Mouse (Mus musculus) kidney, postnatal 14 days (tissue): ENCODE results near the gene Ube2m.
A peak's percentile ranks its signal among the peaks of the same experiment; 100 is the strongest.
"Not testable (repeated sequence)": the region's sequence is repeated elsewhere in the genome, so short reads cannot be mapped to it uniquely, and the experiment has no call there.

ENCODE experiments used
- DNase-seq: peaks from one replicate; pipeline ENCODE4 v3.0.0; 2022; ENCODE audit warnings: mixed read lengths

The Ube2m gene

DNA sequence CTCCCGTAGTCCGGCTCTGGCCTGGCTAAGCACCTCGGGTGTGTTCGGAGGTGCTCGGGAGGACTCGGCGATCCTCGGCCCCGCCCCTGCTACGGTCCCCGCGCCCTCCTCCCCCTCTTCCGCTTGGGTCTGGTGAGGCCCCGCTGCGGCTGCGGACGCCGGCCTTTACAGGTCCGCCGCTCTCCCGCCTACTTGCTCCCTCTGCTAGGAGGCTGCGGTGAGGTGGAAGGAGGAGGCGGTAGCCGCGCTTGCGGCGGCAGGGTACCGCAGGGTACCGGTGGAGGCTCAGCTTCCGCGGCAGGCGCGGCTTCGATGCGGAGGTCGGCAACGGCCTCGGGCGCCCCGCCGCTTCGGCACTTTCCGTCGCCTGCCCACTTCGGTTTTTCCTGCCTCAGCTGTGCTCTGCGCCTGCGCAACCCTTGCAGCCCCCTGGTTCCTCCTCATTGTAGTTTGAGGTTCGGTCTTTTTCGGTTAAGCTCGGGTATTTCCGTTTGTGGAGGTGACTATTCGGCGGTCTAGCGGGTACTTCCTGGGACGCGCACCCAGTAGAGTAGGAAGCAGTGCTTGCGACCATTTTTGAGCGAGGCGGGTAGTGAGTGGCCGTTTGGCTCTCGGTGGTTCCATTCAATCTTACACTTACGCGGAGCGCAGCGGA lies at the start of gene Ube2m:
TSS of gene Ube2m (minus strand) at position 375 of the 655 bp plus-strand sequence.
- peak; percentile 99 for DNase-seq

DNA sequence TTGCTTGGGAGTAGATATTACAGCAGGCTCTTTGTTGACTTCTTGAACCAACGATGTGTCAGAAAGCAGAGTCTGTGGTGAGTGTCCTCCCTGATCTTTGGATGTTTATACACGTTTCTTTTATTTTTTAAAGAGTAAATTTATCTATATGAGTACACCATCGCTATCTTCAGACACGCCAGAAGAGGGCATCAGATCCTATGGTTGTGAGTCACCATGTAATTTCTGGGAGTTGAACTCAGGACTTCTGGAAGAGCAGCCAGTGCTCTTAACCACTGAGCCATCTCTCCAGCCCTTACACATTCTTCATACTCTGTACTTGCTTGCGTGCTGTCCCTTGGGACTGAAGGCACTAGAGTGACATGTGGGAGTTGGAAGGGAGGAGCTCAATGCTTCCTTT lies 34.2 kb upstream of the Ube2m start:
- DNase-seq = no peak

DNA sequence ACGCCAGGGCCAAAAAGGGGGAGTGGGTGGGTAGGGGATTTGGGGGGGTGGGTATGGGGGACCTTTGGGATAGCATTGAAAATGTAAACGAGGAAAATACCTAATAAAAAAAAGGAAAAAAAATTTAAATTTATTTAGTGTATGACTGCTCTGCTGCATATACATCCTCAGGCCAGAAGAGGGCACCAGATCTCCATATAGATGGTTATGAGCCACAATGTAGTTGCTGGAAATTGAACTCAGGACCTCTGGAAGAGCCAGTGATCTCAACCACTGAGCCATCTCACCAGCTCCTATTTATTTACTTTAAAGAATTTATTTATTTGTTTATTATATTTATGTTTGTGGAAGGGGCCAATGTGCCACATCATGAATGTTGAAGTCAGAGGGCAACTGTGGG lies 25.3 kb upstream of the Ube2m start:
- not testable (repeated sequence) for DNase-seq

DNA sequence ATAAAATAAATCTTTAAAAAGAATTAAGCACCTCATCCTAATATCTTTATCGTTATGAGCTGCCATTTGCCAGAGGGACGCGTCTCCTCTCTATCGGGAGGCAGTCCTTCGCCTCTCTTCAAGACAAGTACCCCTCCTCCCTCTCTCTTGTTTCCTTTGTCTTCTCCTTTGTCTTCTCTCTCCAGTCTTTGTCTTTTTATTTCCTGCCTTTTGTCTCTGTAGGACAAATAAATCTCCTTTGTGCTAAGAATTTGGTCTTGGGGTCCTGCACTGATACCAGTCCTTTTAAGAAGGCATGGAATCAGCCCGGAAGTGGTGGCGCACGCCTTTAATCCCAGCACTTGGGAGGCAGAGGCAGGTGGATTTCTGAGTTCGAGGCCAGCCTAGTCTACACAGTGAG lies 21.5 kb upstream of the Ube2m start:
- no peak for DNase-seq

DNA sequence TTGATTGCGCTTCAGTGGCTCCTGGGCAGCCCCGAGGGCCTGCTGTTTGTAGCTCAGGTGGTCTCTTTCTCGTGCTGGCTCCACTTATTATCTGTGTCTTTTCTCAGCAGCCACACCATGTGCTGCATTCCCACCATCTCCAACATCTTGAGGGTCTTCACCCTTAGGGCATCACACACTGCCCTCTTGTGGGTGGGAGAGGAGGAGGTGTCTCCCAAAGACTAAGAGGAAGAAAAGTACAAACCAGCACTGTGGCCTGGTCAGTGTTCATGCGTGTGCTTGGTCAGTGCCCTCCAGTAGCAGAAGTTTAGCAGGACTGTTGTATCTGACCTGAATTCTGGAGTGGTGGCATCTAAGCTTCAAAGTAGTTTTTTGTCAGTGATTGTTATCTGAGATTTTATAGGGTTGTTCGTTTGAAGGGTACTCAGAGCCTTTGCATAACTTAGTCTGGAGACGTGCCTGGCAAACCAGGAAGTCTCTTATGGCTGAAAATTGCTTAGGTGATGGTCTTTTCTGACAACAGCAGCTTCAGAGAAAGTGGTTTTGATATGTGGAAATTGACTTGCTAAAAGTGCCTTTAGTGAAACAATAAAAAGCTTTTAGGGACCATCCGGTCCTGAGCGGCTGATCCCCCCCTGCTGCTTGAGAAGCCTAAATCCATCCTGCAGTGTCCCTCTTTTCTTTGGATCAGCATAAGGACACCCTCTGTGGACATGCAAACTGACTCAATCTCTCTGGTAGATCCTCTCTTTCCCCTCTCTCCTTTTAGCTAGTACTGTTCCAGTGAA lies 19.0 kb upstream of the Ube2m start:
- no peak for DNase-seq

DNA sequence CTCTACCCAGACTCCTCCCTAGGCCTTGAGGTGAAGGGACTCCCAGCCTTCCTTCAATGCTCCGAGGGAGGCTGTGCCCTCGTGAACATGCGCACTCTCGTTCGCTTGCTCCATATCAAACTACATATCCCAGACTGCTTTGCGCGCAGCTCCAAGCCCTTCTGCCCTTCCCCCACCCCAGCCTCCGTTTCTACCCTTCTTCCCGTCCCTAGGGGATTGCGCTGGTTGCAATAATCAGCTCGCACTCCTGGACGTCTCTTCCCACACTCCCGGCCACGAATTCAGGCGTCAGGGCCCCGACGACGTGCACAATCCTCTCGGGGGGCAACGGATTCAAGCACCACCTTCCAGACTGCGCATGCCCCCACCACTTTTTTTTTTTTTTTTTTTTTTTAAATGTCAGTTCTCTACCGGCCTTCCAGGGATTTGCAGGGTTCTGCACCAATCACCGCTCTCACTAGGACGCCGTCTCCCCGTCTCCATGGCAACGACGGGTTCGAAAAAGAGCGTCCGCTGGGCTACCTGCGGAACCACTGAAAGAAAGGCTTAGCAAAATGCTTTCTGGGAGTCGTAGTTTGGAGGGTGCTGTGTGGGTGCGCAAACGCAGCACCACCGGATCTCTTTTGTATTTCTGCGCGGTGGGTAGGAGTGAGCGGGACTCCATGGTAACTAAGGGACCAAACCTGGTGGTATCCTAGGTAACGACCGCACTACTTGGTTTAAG lies 16.4 kb upstream of the Ube2m start, which contains the start of gene Mzf1:
TSS of gene Mzf1 (minus strand) at position 478 of the 724 bp plus-strand sequence.
- DNase-seq = peak; percentile 97

DNA sequence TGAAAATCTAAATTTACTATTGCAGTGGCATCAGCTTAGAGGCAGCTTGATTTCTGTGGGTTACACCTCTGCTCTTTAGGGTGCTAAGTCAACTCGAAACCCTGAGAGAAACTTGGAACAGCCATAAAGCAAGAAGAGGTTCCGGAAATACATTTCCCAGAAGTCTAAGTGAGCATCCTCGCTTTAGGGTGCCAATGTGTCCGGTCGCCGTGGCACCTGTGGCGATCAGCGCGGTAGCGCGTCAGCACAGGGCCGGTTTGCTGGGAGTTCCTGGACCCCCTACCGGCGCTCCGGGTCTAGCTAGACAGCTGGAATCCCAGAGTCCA lies 15.8 kb upstream of the Ube2m start:
- no peak for DNase-seq

DNA sequence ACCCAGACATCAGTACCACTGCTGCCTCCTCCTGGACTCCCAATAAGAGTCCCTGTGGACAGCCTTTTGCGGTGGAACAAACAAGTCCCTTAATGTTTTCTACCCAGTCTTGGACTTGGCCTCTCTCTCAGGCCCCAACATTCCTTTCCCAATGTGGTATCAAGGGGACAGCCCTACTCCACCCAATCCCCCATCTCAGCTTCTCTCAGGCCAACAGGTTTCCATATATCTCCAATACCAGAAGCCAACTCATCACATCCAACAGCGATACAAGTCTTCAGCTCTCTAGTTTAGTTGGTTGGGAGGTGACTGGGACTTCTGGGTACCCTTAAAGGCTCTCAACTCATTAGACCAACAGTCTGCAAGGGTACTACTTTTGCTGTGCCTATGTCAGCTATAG lies 15.4 kb upstream of the Ube2m start:
- DNase-seq = no peak

DNA sequence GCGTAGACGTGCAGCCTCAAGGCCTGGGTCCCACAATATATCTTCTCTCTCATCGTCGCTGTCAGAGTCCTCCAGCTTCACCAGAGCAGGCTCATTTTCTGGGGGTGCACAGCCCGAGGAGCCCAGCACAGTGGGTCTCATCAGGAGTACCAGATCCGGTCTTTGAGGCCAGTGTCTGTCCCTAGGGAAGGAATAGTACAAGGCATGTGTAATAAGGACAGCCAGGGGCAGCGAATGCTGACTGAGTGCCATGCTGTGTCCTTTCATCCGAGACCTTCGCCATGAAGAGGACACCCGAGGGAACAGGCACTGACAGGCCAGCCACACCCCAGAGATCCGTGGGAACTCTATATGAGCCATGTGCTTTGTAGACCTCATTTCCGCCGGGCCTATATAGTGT lies 14.9 kb upstream of the Ube2m start:
- DNase-seq = no peak

DNA sequence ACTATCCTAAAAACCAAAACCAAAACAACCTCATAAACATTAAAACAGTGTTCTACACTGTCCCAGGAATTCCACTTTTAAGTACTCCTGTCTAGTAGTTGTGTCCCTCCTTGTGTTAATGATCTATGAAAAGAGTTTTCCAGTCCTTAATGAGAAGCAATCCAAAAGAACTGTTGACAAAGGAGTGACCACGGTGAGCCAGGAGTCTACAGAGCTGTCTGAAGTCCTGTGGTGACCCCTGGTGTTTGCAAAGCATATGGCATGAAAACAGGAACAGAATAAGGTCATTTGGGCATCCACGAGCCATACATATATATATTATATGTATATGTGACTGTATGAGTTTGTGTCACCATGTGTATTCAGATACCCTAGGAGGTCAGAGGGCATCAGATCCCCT lies 8.0 kb upstream of the Ube2m start:
- DNase-seq = peak; percentile 85

DNA sequence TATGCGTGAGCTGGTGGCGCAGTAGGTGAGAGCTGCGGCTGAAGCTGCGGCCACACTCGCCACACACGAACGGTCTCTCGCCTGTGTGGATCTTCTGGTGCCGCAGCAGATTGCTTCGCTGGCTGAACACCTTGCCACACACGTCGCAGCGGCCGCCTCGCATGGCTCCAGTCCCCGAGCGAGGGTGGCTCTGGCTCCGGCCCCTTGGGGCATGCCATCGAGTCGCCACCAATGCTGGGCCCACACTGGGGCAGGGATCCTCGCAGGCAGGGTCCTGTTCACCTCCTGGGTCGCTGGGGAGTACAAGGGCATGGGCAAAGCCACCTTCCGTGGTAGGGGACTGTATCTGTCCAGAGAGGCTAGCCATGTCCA lies 6.2 kb upstream of the Ube2m start:
- no peak for DNase-seq

DNA sequence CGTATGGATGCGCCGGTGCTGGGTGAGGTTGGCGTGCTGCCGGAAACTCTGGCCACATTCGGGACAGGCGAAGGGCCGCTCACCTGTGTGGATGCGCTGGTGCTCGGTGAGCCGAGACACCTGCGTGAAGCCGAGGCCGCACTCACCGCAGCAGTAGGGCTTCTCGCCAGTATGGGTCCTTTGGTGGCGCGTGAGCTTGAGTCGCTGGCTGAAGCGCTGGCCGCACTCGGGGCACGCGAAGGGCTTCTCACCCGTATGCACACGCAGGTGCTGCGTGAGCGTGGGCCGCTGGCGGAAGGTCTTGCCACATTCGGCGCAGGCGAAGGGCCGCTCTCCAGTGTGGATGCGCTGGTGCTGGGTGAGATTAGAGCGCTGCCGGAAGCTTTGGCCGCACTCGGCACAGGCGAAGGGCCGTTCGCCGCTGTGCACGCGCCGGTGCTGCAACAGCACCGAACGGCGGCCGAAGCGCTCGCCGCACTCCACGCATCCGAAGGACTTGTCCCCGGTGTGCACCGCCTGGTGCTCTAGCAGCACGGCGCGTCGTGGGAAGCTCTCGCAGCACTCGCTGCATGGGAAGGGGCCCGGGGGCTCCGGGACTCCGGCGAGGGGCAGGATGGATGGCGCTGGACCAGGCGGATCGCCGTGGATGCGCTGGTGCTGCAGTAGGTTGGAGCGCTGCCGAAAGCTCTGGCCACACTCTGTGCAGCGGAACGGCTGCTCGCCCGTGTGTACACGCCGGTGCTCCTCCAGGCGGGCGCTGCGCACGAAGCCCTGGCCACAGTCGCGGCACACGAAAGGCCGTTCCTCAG lies 5.6 kb upstream of the Ube2m start:
- DNase-seq = peak; percentile 43

DNA sequence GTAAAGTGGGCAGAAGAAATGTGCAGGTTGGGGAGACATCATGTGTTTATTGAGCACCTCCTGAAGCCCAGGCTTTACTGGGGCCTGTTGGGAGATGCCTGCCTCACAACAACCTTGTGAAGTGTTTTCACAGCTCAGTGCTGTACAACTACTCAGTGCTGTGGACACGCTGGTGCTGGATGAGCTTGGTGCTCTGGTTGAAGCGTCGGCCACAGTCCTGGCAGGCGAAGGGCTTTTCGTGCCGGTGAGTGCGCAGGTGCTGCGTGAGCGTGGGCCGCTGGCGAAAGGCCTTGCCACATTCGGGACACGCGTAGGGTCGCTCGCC lies 5.0 kb upstream of the Ube2m start:
- no peak for DNase-seq

DNA sequence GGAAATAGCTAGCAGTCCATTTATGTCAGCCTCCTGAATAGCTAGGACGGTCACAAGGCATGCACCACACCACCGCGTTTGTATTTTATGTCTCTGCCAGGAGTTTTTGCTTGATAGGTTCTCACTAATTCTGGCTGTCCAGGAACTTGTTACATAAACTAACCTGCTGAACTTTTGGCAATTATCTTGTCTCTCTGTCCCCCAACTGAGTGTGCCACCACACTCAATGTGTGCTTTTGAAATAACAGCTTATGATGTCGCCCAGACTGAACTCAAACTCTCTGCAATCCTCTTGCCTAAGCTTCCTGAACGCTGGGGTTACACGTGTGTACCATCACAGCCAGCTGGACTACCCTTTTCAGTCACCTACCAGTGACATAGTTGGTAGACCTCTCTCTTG lies 4.4 kb upstream of the Ube2m start:
- no peak for DNase-seq

DNA sequence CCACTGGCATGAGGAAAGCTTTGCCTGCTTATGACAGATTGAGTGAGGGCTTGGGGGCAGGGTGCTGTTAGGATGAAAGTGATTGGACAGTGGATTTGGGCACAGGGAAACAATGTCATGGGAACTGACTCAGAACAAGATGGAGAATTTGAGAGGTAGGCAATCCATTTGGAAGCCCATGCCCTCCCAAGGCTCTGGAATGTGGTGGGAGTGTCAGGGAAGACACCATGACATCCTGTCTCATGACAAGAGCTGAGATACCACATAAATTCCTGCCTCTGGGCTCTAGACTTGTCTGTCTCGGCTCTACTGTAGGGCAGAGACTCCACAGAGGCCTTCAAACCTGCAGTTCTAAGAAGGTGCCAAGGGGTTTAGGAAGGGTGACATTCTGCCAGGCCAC lies 3.2 kb upstream of the Ube2m start:
- no peak for DNase-seq

DNA sequence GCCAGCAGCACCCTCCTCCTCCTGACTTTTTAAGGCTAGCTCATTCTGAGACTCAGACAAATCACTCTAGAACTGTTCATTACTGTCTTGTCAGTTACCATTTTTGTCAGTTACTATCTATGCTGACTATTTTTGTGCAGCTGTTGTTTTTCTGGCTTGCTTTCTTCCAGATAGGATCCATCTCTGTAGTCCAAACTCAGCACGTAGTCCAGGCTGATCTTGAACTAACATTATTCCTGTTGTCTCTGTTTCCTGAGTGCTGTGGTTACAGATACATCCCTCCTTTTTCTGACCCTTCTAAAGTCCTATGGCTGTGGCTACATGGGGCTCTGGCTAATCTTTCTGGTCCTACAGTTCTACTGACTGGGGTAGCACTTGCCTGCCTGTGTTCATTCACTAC lies 1.1 kb upstream of the Ube2m start:
- DNase-seq = no peak

DNA sequence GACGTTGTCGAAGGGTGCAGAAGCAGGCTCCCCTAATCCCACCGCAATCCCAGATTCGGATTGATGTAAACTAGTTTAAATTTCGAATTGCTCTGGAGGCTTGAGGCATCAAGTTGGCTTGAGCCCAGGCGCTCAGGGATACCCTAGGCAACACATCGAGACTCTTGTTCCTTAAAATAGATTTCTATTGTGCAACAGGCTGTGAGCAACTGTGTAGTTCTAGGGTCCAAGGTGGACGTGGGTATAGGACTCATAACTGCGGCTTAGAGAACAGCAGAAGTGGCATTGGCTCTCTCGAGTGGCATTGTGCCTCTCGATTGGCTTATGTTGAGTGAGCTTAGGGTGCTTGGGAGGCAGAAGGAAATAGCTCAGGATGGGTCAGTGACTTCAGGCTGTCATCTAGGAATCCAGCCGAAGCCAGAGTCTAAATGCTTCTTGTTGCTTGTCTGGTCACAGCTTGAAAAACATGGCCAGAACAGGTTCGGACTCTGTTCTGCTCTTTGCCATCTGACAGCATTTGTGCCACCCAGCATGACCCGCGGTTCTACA lies 620 bp upstream of the Ube2m start:
- DNase-seq = peak; percentile 36

DNA sequence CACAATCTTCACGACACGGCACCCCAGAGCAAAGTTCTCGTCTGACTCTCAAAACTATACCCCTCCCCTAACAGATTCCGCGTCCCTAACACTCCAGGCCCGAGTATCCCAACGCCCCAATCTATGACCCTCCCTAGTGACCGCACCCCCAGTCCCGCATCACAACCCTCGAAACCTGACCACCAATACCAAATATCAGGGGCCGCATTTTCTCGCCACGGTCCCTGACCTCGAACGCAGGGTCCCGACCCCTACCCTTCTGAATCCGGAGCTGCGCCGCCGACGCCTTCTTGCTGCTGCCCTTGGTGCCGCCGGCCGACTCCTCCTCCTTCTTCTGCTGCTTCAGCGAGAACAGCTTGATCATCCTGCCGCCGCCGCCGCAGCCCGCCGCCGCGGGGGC lies 709 bp downstream of the Ube2m start:
- DNase-seq = no peak

DNA sequence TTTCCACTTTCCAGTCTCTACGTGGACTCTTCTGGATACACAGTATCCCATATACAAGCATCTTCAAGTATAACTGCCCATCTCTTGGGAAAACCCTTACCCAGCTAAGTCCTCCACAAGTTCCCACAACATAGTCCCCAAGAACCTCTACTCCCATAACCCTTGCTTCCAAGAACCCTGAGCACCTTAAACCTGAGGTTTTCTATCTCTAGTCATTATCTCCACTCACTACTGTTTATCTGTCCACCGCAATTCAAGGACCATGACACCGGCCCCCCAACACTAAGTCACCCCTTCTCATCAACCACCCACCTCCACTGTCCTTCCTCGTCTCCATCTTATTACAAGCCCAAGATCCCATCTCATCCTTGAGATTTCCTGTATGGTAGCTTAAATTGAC lies 1.3 kb downstream of the Ube2m start:
- no peak for DNase-seq

DNA sequence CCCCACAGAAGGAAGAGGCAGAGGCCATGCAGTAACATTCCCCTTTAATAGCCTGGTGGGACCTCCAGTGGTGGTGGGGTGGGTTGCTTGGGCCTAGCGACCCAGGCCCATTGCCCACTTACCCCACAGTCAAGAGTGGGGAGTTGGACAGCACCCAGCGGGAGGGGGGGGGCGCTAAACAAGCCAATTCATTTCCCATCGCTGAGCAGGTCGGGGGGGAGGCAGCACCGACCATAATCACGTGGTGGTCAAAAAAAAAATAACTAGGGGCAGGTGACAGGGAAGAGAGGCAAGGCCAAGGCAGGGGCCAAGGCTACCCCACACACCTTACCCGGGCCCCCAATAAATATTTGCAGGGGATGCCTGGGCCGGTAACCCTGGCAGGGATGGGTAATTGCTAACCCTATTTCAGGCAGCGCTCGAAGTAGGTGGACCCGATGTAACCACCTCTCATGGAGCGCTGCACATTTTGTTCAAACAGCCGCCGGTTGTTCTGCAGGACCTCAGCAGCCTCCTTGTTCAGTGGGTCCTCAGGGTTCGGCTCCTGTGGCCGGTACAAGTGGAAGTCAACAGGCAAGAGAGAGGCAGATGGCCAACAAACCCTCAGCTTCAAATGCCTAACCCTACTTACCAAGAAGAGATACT lies 2.7 kb downstream of the Ube2m start:
- no peak for DNase-seq

DNA sequence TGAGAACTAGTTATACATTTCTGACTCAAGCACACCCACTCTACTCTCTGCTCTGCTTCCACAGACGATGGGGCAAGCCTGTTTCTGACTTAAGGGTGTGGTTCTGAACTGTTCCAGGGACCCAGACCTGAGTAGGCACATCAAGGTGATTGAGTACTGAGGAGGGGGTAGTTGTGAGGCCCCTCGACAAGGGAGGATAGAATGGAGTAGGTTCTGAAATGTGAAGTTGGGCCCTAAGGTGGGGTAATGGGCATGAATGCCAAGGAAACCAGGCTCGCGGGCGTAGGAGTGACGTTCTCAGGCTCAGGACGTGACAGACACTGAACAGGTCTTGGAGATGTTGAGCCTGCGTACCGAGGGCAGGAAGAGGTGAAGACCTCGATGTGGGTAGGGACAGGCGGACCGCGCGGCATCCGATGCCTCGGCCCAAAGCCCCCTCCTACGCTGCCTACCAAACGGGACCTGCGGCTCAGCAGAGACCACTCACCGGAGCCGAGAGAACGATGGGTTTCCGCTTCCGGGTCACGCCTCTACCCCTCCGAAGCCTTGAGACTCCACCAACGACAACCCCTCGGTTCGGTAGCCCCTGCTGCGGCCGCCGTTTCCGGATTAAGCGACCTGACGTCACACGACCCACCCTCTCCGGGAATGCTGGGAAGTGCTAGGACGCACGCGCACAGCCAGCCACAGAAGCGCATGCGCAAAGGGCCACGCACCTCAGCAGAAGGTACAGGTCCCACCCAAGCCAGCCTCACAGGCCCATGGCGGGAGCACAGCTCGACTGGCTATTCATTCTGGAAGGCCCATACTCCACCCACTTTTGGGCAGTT lies 3.7 kb downstream of the Ube2m start, which contains the start of gene Chmp2a:
TSS of gene Chmp2a (minus strand) at position 660 of the 830 bp plus-strand sequence.
- DNase-seq = peak; percentile 98
